Mouse (Mus musculus): ENCODE results near the gene Hist1h2bk.

Hist1h2bk gene

GRCm38 (mm10) chr13:22015479-22016450 lies 19.9 kb upstream of the Hist1h2bk start:
- DNase-seq: peak; percentile 65

- no peak for DNase-seq
These were observed 15.5 kb upstream of the Hist1h2bk start for GRCm38 (mm10) chr13:22019934-22020835.

- DNase-seq: peak; percentile 39
These were observed 14.8 kb upstream of the Hist1h2bk start for GRCm38 (mm10) chr13:22020901-22021339.

GRCm38 (mm10) chr13:22021581-22021980 lies 14.1 kb upstream of the Hist1h2bk start:
- no peak for DNase-seq

GRCm38 (mm10) chr13:22022241-22022640 lies 13.4 kb upstream of the Hist1h2bk start:
- DNase-seq: peak; percentile 64

GRCm38 (mm10) chr13:22026058-22027031 lies 9.3 kb upstream of the Hist1h2bk start:
- DNase-seq: peak; percentile 81

- peak; percentile 83 for DNase-seq
These were observed 6.8 kb upstream of the Hist1h2bk start for GRCm38 (mm10) chr13:22028673-22029460.

- no peak for DNase-seq
These were observed 5.7 kb upstream of the Hist1h2bk start for GRCm38 (mm10) chr13:22029928-22030327.

- no peak for DNase-seq
These were observed 5.2 kb upstream of the Hist1h2bk start for GRCm38 (mm10) chr13:22030493-22030892.

GRCm38 (mm10) chr13:22033741-22034442 lies 1.8 kb upstream of the Hist1h2bk start:
- DNase-seq: no peak

- no peak for DNase-seq
These were observed 1.0 kb upstream of the Hist1h2bk start for GRCm38 (mm10) chr13:22034443-22035266.

- DNase-seq: no peak
These were observed 683 bp downstream of the Hist1h2bk start for GRCm38 (mm10) chr13:22036149-22036956.

GRCm38 (mm10) chr13:22036986-22037385 lies 1.3 kb downstream of the Hist1h2bk start:
- no peak for DNase-seq

- no peak for DNase-seq
These were observed 1.7 kb downstream of the Hist1h2bk start for GRCm38 (mm10) chr13:22037415-22037814.

GRCm38 (mm10) chr13:22039364-22039763 lies 3.7 kb downstream of the Hist1h2bk start:
- no peak for DNase-seq

GRCm38 (mm10) chr13:22039951-22040463 lies 4.3 kb downstream of the Hist1h2bk start:
- no peak for DNase-seq

- DNase-seq: no peak
These were observed 4.9 kb downstream of the Hist1h2bk start for GRCm38 (mm10) chr13:22040464-22041141.

- peak; percentile 97 for DNase-seq
These were observed 5.5 kb downstream of the Hist1h2bk start, which contains the start of gene Hist1h4i for GRCm38 (mm10) chr13:22041142-22041536. Gene Hist1h4i (minus strand): TSS chr13:22041362.

Data from right cerebral cortex, postnatal 14 days (tissue).